Mouse (Mus musculus) bone marrow, adult 2 months (tissue): Measurements from ENCODE around the gene Dus2.

Experiments used
- CTCF ChIP-seq: fragments of 200-500 bp; IDR thresholded peaks from 2 replicates; pipeline ENCODE4 v1.5.1; 2011; ENCODE audit warnings: low read length, control low read depth; ENCODE audit not compliant: control insufficient read depth, insufficient read depth
- POLR2A ChIP-seq: fragments of 200-500 bp; IDR thresholded peaks from 2 replicates; pipeline ENCODE4 v1.6.1; 2011; ENCODE audit warnings: low read depth, mild to moderate bottlenecking, control low read depth, low read length, borderline replicate concordance; ENCODE audit not compliant: control insufficient read depth

DNA sequence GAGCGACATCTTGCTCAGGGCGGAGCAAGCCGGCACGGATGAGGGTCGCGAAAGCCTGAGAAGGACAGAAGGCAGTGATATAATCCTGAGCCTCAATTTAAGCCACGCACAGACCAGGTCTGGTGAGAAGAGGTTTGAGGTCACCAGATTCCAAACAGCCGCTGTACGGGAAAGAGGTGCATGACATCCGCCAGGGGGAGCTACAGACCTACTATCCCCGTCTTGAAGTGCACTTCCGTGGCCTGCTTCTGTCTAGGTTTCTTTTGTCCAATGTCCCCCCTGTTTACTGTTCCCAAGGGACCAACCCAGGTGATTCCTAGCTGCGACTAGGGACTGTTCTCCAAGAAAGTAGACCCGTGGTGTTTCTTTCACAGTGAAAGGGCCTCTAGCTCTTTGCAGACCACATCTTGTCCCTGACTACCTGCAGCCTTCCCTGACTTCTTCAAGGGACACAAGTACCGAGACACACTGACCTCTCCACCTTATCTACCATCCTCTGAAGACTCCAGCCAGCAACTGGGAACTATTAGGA lies at the start of gene Dus2:
- TF ChIP-seq POLR2A (no peak), CTCF (peak; percentile 95)
